Mouse (Mus musculus) stomach, embryonic 16.5 days (tissue): ENCODE results near the gene Aoc3. TPM values are rescaled to one million over a fixed set of nuclear protein-coding genes. Genes with fewer than 3 reads are reported as not detected.

Source experiments
- ATAC-seq: fragments of 200-750 bp; cut with Nextera tagmentation; 2 replicates; pipeline ENCODE4 v1.8.0; 2017; ENCODE audit warnings: moderate number of reproducible peaks, moderate TSS enrichment; ENCODE audit not compliant: insufficient read depth, low FRiP score
- H3K27ac ChIP-seq: fragments of 300-500 bp; sonication (generic); 2 replicates; pipeline ENCODE4 v1.5.1; 2014; ENCODE audit warnings: low read length
- H3K27me3 ChIP-seq: fragments of 300-500 bp; sonication (generic); 2 replicates; pipeline ENCODE4 v1.6.1; 2014; ENCODE audit warnings: low read length, control low read depth, mixed read lengths; ENCODE audit not compliant: control insufficient read depth, insufficient read depth
- H3K36me3 ChIP-seq: fragments of 300-500 bp; sonication (generic); 2 replicates; pipeline ENCODE4 v1.6.1; 2014; ENCODE audit warnings: low read length; ENCODE audit not compliant: control insufficient read depth, insufficient read depth
- H3K4me1 ChIP-seq: fragments of 300-500 bp; sonication (generic); 2 replicates; pipeline ENCODE4 v1.6.1; 2014; ENCODE audit warnings: low read length, control low read depth, mixed read lengths; ENCODE audit not compliant: control insufficient read depth, insufficient read depth
- H3K4me2 ChIP-seq: fragments of 300-500 bp; sonication (generic); 2 replicates; pipeline ENCODE4 v1.6.1; 2014; ENCODE audit warnings: low read depth, low read length, mixed read lengths
- H3K4me3 ChIP-seq: fragments of 300-500 bp; sonication (generic); replicated peaks from 2 replicates; pipeline ENCODE4 v1.5.1; 2014; ENCODE audit warnings: mild to moderate bottlenecking, low read length
- H3K9ac ChIP-seq: fragments of 300-500 bp; sonication (generic); 2 replicates; pipeline ENCODE4 v1.6.1; 2014; ENCODE audit warnings: low read length
- H3K9me3 ChIP-seq: fragments of 300-500 bp; sonication (generic); replicated peaks from 2 replicates; pipeline ENCODE4 v1.6.1; 2016; ENCODE audit warnings: low read length, control low read depth; ENCODE audit not compliant: control insufficient read depth
- WGBS: fragments of 180-500 bp; shearing (Covaris S2); extraction: QIAGEN DNeasy Blood & Tissue Kit; methylation state at CpG from one replicate; pipeline ENCODE4 v1.1.7; 2014; 5-methylcytosine and 5-hydroxymethylcytosine counted together
- polyA plus RNA-seq: library from polyadenylated mRNA; unstranded; fragments of >200 nt; fragmentation: Nextera tagmentation; extraction: Ambion mirVana; gene quantifications from 2 replicates; pipeline ENCODE4 v1.2.1, GENCODE M21; 2015

The Aoc3 gene
- polyA plus RNA-seq, 1 experiment from 2014 or later: 3.5 TPM

GRCm38 (mm10) chr11:101334516-101334915, 4.1 kb downstream of the Aoc3 start:
- Histone ChIP-seq H3K27me3 (no peaks in the 10 kb centered on the region), H3K4me1 (peaks cover 17% of the 10 kb centered on the region), H3K4me3 (peak overlapping the region; percentile 9; the same call in 1 of the 2 replicates), H3K9ac (no peak overlapping the region), H3K9me3 (no peaks in the 10 kb centered on the region), H3K4me2 (peak overlapping the region; percentile 31; the same call in 1 of the 2 replicates), H3K36me3 (no peaks in the 10 kb centered on the region), H3K27ac (no peak overlapping the region)
- no peak for ATAC-seq
- 23% methylated on average over 6 of the region's 6 CpGs for WGBS

- H3K27me3 ChIP-seq: no peaks in the 10 kb centered on the region
- no peak overlapping the region for H3K4me2 ChIP-seq
- H3K9ac ChIP-seq: no peak overlapping the region
- H3K9me3 ChIP-seq: no peaks in the 10 kb centered on the region
- H3K36me3 ChIP-seq: no peaks in the 10 kb centered on the region
- WGBS: 74% methylated on average over 9 of the region's 9 CpGs
- peaks cover 17% of the 10 kb centered on the region for H3K4me1 ChIP-seq
- no peak overlapping the region for H3K4me3 ChIP-seq
- H3K27ac ChIP-seq: no peak overlapping the region
- no peak for ATAC-seq
Measured at GRCm38 (mm10) chr11:101335685-101336084, 5.3 kb downstream of the Aoc3 start.

- Histone ChIP-seq H3K4me3 (peak overlapping the region; percentile 25), H3K4me2 (peak overlapping the region; percentile 51), H3K4me1 (peaks cover 17% of the 10 kb centered on the region), H3K27me3 (no peaks in the 10 kb centered on the region), H3K9me3 (no peaks in the 10 kb centered on the region), H3K27ac (0 out of 2 replicates have a peak overlapping the region, but pooled peaks have one; percentile 12), H3K9ac (peak overlapping the region; percentile 19), H3K36me3 (no peaks in the 10 kb centered on the region)
- WGBS: under 1% methylated on average over 8 of the region's 9 CpGs
- peak; percentile 69 for ATAC-seq
Measured at GRCm38 (mm10) chr11:101338123-101338760, 7.8 kb downstream of the Aoc3 start.

GRCm38 (mm10) chr11:101347083-101347775, 16.8 kb downstream of the Aoc3 start:
- WGBS: 66% methylated on average over 10 of the region's 10 CpGs
- no peak overlapping the region for H3K27ac ChIP-seq
- H3K9ac ChIP-seq: no peak overlapping the region
- no peak overlapping the region for H3K4me2 ChIP-seq
- no peaks in the 10 kb centered on the region for H3K4me1 ChIP-seq
- no peak overlapping the region for H3K4me3 ChIP-seq
- no peak for ATAC-seq
- H3K36me3 ChIP-seq: no peaks in the 10 kb centered on the region
- H3K27me3 ChIP-seq: no peaks in the 10 kb centered on the region
- no peaks in the 10 kb centered on the region for H3K9me3 ChIP-seq

- no peaks in the 10 kb centered on the region for H3K36me3 ChIP-seq
- no peak overlapping the region for H3K4me3 ChIP-seq
- no peaks in the 10 kb centered on the region for H3K27me3 ChIP-seq
- no peak overlapping the region for H3K4me2 ChIP-seq
- H3K27ac ChIP-seq: no peak overlapping the region
- ATAC-seq: no peak
- no peaks in the 10 kb centered on the region for H3K4me1 ChIP-seq
- H3K9ac ChIP-seq: no peak overlapping the region
- no peaks in the 10 kb centered on the region for H3K9me3 ChIP-seq
- 70% methylated on average over 7 of the region's 7 CpGs for WGBS
Measured at GRCm38 (mm10) chr11:101348774-101349173, 18.4 kb downstream of the Aoc3 start.

- H3K27ac ChIP-seq: no peak overlapping the region
- no peak overlapping the region for H3K9ac ChIP-seq
- no peaks in the 10 kb centered on the region for H3K9me3 ChIP-seq
- H3K36me3 ChIP-seq: no peaks in the 10 kb centered on the region
- no peaks in the 10 kb centered on the region for H3K27me3 ChIP-seq
- no peak overlapping the region for H3K4me2 ChIP-seq
- 71% methylated on average over 3 of the region's 3 CpGs for WGBS
- no peak for ATAC-seq
- H3K4me3 ChIP-seq: no peak overlapping the region
- no peaks in the 10 kb centered on the region for H3K4me1 ChIP-seq
Measured at GRCm38 (mm10) chr11:101349216-101349615, 18.8 kb downstream of the Aoc3 start.

- ATAC-seq: no peak
- H3K4me3 ChIP-seq: no peak overlapping the region
- no peaks in the 10 kb centered on the region for H3K9me3 ChIP-seq
- H3K9ac ChIP-seq: no peak overlapping the region
- no peaks in the 10 kb centered on the region for H3K4me1 ChIP-seq
- no peak overlapping the region for H3K4me2 ChIP-seq
- H3K27ac ChIP-seq: no peak overlapping the region
- no peaks in the 10 kb centered on the region for H3K36me3 ChIP-seq
- 44% methylated on average over 11 of the region's 11 CpGs for WGBS
- no peaks in the 10 kb centered on the region for H3K27me3 ChIP-seq
Measured at GRCm38 (mm10) chr11:101351100-101351720, 20.8 kb downstream of the Aoc3 start.

- H3K4me2 ChIP-seq: no peak overlapping the region
- no peak overlapping the region for H3K9ac ChIP-seq
- no peak overlapping the region for H3K4me3 ChIP-seq
- no peak overlapping the region for H3K27ac ChIP-seq
- ATAC-seq: no peak
- H3K27me3 ChIP-seq: no peaks in the 10 kb centered on the region
- H3K4me1 ChIP-seq: no peaks in the 10 kb centered on the region
- no peaks in the 10 kb centered on the region for H3K9me3 ChIP-seq
- WGBS: 46% methylated on average over 3 of the region's 3 CpGs
- no peaks in the 10 kb centered on the region for H3K36me3 ChIP-seq
Measured at GRCm38 (mm10) chr11:101351721-101352111, 21.3 kb downstream of the Aoc3 start.

- no peaks in the 10 kb centered on the region for H3K36me3 ChIP-seq
- no peak overlapping the region for H3K4me3 ChIP-seq
- H3K27ac ChIP-seq: no peak overlapping the region
- no peaks in the 10 kb centered on the region for H3K27me3 ChIP-seq
- 86% methylated on average over 12 of the region's 12 CpGs for WGBS
- no peaks in the 10 kb centered on the region for H3K9me3 ChIP-seq
- no peak for ATAC-seq
- H3K4me1 ChIP-seq: no peaks in the 10 kb centered on the region
- no peak overlapping the region for H3K9ac ChIP-seq
- no peak overlapping the region for H3K4me2 ChIP-seq
Measured at GRCm38 (mm10) chr11:101353436-101353835, 23.0 kb downstream of the Aoc3 start.
